Mouse (Mus musculus) thymus, postnatal 36 days (tissue): ENCODE measurements around the gene Tm7sf2.

Source experiments
- DNase-seq, 2 experiments: peaks; one replicate each; pipeline ENCODE4 v3.0.0; 2022; ENCODE audit warnings: mixed read lengths in 2 of 2

Gene Tm7sf2

GRCm38 (mm10) chr19:6067724-6068415 is at the start of gene Tm7sf2:
Gene Tm7sf2, minus strand, starts transcription at chr19:6068373.
- peak; percentile 83 to 89 for DNase-seq

- DNase-seq: no peak
These were observed 49.3 kb upstream of the Tm7sf2 start for GRCm38 (mm10) chr19:6117346-6117985.

- no peak for DNase-seq
These were observed 48.1 kb upstream of the Tm7sf2 start for GRCm38 (mm10) chr19:6116113-6116850.

DNA sequence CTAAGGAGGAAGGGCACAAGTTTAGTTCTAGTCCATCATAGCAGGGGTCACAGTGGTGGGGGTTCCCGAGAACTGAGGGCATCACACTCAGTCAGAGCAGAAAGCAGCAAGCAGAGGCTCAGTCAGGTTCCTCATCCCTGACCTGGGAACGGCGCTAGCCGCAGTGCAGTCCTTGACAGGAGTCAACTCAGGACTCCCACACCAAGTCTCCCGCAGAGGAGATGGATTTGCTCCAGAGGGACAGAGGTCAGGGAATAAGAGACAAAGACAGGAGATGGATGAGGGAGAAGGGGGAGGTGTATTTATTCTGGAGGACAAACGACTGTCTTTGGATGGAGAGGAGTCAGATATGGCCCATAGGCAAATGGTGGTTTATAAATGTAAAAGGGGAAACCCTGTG is 44.9 kb upstream of the Tm7sf2 start:
- no peak for DNase-seq

DNA sequence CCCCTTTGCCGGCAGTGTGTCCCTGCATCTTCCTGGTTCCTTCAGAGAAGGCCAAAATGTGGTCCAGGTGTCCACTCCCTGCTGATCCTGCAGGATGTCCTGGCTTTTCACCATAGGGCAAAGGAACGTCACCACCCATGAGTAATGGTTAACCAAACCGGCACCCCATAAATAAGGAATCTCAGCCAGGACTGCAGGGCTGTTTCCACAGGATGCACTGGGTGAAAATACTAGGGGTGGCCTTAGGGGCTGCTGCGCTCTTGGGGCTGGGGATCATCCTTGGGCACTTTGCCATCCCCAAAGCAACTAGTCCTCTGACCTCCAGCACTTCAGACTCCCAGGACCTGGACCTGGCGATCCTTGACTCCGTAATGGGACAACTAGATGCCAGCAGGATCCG is 37.4 kb upstream of the Tm7sf2 start, which contains the start of gene Naaladl1:
TSS of gene Naaladl1 (plus strand) at position 197 of the 400 bp plus-strand sequence.
- no peak for DNase-seq

GRCm38 (mm10) chr19:6104476-6104875 is 36.3 kb upstream of the Tm7sf2 start:
- no peak for DNase-seq

GRCm38 (mm10) chr19:6102169-6102853 is 34.1 kb upstream of the Tm7sf2 start:
- DNase-seq: no peak

DNA sequence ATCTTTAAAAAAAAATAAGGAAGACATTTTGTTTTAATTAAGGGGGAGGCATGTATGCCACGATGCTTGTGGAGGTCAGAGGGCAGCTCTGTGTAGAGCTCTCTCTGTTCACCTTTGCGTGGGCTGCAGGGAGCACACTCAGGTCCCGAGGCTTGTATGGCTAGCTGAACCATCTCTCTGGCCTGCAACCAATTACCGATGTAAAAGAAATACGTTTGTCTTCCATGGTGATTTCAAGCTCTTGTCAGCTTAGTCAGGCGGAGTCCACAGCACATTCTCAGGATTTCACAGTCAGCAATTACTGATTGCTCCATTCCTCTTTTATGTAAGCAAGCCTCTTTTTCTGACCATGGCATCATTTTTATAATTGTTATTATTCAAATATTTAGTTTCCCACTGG is 33.0 kb upstream of the Tm7sf2 start:
- no peak for DNase-seq

GRCm38 (mm10) chr19:6097847-6098246 is 29.7 kb upstream of the Tm7sf2 start:
- no peak for DNase-seq

GRCm38 (mm10) chr19:6094119-6094518 is 25.9 kb upstream of the Tm7sf2 start, which contains the start of gene AC131692.1:
Gene AC131692.1, plus strand, starts transcription at chr19:6094419.
- no peak for DNase-seq

- DNase-seq: no peak
These were observed 20.7 kb upstream of the Tm7sf2 start for GRCm38 (mm10) chr19:6088841-6089240.

- DNase-seq: peak; percentile 51 to 68
These were observed 17.3 kb upstream of the Tm7sf2 start for GRCm38 (mm10) chr19:6085417-6085879.

GRCm38 (mm10) chr19:6084478-6085248 is 16.5 kb upstream of the Tm7sf2 start, which contains the start of the genes Zfpl1 and Cdca5:
Gene Zfpl1, minus strand, starts transcription at chr19:6084956.
Gene Cdca5, plus strand, starts transcription at chr19:6084983.
- peak; percentile 93 to 96 for DNase-seq

DNA sequence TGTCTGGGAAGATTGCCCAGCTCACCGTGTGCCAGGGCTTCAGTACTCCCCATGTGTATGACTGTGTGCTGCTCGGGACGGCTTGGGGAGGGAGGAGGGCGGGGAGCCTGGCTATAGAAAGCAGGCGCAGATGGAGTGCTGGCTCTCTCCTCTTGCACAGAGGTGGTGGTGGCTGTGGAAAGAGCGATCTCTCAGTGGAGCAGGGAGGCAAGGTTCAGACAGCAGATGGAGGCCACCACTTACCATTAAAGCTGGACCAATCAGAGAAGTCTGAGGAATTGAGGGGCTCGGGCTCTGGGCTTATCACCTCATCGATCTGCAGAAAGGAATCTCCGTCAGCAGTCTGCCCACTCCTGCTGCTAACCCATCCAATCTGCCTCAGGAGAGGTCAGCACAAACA is 14.0 kb upstream of the Tm7sf2 start, which contains the start of gene Gm28374:
TSS of gene Gm28374 (minus strand) at position 101 of the 400 bp plus-strand sequence.
- DNase-seq: no peak

DNA sequence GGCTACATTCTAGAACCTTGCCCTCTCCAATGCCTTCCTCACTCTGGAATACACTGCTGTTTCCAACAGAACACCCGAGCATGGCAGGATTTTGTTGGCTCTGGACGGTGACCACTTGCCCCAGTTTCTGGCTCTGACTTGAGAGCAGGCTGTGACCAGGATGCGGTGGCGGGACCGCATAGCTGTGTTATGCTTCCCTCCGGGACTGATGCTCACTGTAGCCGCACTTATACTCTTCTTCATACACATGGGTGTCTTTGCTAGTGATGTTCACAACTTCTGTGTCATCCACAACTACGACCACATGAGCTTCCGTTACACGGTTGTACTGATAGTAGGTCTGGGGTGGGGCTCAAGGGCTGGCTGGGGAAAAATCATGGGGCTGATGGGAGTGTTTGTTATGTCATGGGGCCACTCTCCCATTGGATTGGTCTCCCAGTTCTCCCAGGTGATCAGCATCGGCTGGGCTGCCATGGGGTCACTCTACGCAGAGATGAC is 11.9 kb upstream of the Tm7sf2 start, which contains the start of gene Tmem262:
TSS of gene Tmem262 (plus strand) at position 51 of the 498 bp plus-strand sequence.
- no peak for DNase-seq

DNA sequence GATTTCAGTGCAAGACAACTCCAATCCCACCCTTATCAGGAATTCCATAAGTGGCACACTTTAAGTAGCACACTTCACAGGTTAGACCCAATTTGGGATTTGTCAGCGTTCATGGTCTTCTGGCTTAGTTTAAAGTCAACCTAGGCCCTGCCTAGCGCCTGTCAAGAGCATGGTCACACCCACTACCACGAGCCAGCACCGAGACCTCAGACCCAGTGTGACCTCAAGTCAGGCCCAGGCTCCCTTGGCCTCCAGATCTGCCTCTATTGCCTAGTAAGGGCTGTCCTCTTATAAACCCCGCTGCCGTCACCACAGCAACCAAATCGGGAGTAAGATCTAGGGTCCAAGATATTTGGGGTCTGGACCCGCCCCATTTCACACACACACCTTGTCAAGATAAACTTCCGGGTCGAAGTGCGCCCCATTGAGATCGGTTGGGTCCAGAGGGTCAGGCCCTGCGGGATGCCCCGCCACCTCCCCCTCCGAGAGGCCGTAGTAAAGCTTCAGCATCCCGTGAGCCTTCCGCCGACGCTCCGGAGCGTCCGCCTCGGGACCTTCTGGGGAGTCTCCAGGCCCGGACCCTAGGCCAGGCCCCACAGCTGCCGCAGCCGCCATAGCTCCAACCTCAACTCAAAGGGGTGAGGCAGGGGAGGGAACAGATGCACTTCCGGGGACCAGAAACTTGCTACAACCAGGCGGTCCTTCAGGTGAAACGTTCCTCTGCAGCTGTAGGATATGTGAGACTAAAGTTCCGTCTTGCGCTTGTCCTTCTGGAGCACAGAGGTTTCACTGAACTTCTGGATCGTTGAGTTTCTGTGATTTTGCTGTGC is 8.6 kb upstream of the Tm7sf2 start, which contains the start of gene Vps51:
TSS of gene Vps51 (minus strand) at position 668 of the 830 bp plus-strand sequence.
- DNase-seq: peak; percentile 81 to 83

DNA sequence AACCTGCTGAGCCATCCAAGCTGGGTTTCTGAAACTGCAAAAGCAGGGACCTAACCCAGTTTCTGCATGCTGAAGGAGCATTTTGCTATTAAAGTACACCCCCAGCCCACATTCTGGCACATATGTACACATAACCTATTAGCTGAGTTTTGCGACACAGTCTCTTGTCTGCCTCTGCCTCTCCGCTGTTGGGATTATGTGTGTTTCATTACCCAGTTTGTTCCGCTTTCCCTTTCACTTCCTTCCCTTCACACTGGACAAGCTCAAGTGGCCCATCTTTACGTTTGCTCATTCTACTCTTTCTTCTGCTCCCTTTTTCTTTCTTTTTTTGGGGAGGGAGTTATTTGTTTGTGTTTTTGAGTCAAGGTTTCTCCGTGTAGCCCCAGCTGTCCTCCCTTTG is 5.7 kb upstream of the Tm7sf2 start:
- DNase-seq: no peak

DNA sequence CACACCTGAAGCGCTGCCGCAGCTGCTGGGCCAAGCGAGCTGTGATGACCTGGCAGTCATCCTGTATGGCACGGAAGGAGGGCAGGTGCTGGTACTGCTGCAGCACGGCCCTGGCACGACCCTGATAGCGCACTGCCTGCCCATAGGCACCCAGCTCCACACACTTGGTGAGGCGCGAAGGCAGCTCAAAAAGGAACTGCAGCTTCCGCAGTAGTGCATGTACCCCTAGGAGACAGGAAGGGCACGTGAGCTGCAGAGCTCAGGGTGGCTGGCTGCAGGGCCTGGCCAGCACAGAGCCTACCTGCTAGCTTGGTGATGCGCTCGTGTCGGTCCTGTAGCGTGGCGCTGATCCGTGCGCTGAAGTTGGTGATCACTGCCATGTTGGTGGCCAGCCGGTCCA is 3.1 kb upstream of the Tm7sf2 start:
- no peak for DNase-seq

DNA sequence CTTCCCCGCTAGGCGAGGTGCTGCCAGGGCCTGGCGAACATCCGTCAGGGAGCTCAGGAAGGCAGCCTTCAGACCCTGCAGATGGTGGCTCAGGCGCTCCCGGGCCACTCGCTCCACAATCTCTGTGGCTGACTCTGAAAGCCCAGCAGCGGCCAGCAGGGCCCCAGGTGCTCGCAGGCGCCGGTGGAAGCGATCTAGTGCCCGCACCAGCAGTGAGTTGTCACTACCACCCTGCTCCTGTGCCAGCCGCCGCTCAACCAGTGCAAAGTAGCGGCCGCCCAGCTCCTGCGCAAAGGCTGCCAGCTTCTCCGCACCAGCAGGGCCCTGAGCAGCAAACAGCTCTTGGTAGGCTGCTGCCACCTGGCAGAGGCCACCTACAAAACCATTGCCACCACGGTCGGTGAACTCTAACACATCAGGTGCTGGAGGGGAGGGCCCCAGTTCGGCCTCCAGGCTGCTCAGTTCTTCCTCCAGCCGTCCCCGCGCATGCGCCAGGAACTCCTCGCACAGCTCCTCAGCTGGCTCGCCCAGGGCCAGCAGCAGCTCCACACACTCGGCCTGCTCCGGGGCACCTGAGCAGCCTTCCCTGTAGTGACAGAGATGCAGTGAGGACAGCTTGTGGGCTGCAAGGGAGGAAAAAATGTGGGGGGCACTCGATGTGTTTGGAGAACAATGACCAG is 2.5 kb upstream of the Tm7sf2 start:
- no peak for DNase-seq

GRCm38 (mm10) chr19:6069851-6070250 is 1.7 kb upstream of the Tm7sf2 start:
- no peak for DNase-seq
